Mouse (Mus musculus): ENCODE data around the gene Rcc1. TPM values are rescaled to one million over a fixed set of nuclear protein-coding genes. Genes with fewer than 3 reads are reported as not detected.

Gene Rcc1
- polyA plus RNA-seq, 1 experiment from 2014 or later, result 103 TPM

GRCm38 (mm10) chr4:132382296-132382695 is 28.9 kb upstream of the Rcc1 start:
- no peaks in the 10 kb centered on the region for H3K9me3 ChIP-seq
- H3K4me2 ChIP-seq, result no peak overlapping the region
- no peak overlapping the region for H3K9ac ChIP-seq
- ATAC-seq (ENCODE audit: low FRiP score), result no peak
- 92% methylated on average over 4 of the region's 4 CpGs for WGBS
- no peak overlapping the region for H3K4me3 ChIP-seq (replicated peaks)
- no peaks in the 10 kb centered on the region for H3K27me3 ChIP-seq
- H3K27ac ChIP-seq, result no peak overlapping the region
- H3K36me3 ChIP-seq (replicated peaks), result peaks cover 36% of the 10 kb centered on the region
- no peaks in the 10 kb centered on the region for H3K4me1 ChIP-seq

GRCm38 (mm10) chr4:132380965-132381616 is 27.7 kb upstream of the Rcc1 start:
- Histone ChIP-seq H3K27me3 (no peaks in the 10 kb centered on the region), H3K4me3 (replicated peaks) (no peak overlapping the region), H3K36me3 (replicated peaks) (peaks cover 43% of the 10 kb centered on the region), H3K4me1 (no peaks in the 10 kb centered on the region), H3K27ac (no peak overlapping the region), H3K9me3 (no peaks in the 10 kb centered on the region), H3K4me2 (no peak overlapping the region), H3K9ac (no peak overlapping the region)
- ATAC-seq (ENCODE audit: low FRiP score), result no peak
- WGBS, result 96% methylated on average over 2 of the region's 2 CpGs

- Histone ChIP-seq H3K9me3 (no peaks in the 10 kb centered on the region), H3K4me3 (replicated peaks) (no peak overlapping the region), H3K27ac (no peak overlapping the region), H3K4me1 (no peaks in the 10 kb centered on the region), H3K36me3 (replicated peaks) (peaks cover 69% of the 10 kb centered on the region), H3K27me3 (no peaks in the 10 kb centered on the region), H3K4me2 (no peak overlapping the region), H3K9ac (no peak overlapping the region)
- no peak for ATAC-seq (ENCODE audit: low FRiP score)
- 82% methylated on average over 1 of the region's 1 CpGs for WGBS
Measured at GRCm38 (mm10) chr4:132373820-132374219, 20.4 kb upstream of the Rcc1 start.

- no peak overlapping the region for H3K4me2 ChIP-seq
- no peaks in the 10 kb centered on the region for H3K4me1 ChIP-seq
- no peak overlapping the region for H3K9ac ChIP-seq
- no peaks in the 10 kb centered on the region for H3K27me3 ChIP-seq
- WGBS, result 85% methylated on average over 8 of the region's 8 CpGs
- no peak overlapping the region for H3K4me3 ChIP-seq (replicated peaks)
- H3K27ac ChIP-seq, result no peak overlapping the region
- no peak for ATAC-seq (ENCODE audit: low FRiP score)
- peaks cover 75% of the 10 kb centered on the region for H3K36me3 ChIP-seq (replicated peaks)
- no peaks in the 10 kb centered on the region for H3K9me3 ChIP-seq
Measured at GRCm38 (mm10) chr4:132369953-132370750, 16.7 kb upstream of the Rcc1 start.

- Histone ChIP-seq H3K27me3 (no peaks in the 10 kb centered on the region), H3K36me3 (replicated peaks) (peaks cover 83% of the 10 kb centered on the region), H3K9me3 (no peaks in the 10 kb centered on the region), H3K27ac (no peak overlapping the region), H3K4me2 (no peak overlapping the region), H3K9ac (no peak overlapping the region), H3K4me3 (replicated peaks) (no peak overlapping the region), H3K4me1 (no peaks in the 10 kb centered on the region)
- no peak for ATAC-seq (ENCODE audit: low FRiP score)
- 94% methylated on average over 18 of the region's 18 CpGs for WGBS
Measured at GRCm38 (mm10) chr4:132367480-132368201, 14.2 kb upstream of the Rcc1 start.

GRCm38 (mm10) chr4:132365450-132366060 is 12.2 kb upstream of the Rcc1 start:
- 84% methylated on average over 13 of the region's 13 CpGs for WGBS
- H3K9me3 ChIP-seq, result no peaks in the 10 kb centered on the region
- no peak overlapping the region for H3K4me3 ChIP-seq (replicated peaks)
- H3K4me1 ChIP-seq, result no peaks in the 10 kb centered on the region
- no peak for ATAC-seq (ENCODE audit: low FRiP score)
- no peak overlapping the region for H3K9ac ChIP-seq
- no peak overlapping the region for H3K27ac ChIP-seq
- no peak overlapping the region for H3K4me2 ChIP-seq
- peaks cover 85% of the 10 kb centered on the region for H3K36me3 ChIP-seq (replicated peaks)
- no peaks in the 10 kb centered on the region for H3K27me3 ChIP-seq

GRCm38 (mm10) chr4:132363487-132363886 is 10.1 kb upstream of the Rcc1 start:
- 96% methylated on average over 11 of the region's 11 CpGs for WGBS
- no peak overlapping the region for H3K9ac ChIP-seq
- H3K4me2 ChIP-seq, result no peak overlapping the region
- no peak overlapping the region for H3K27ac ChIP-seq
- H3K36me3 ChIP-seq (replicated peaks), result peaks cover 85% of the 10 kb centered on the region
- H3K4me1 ChIP-seq, result no peaks in the 10 kb centered on the region
- no peaks in the 10 kb centered on the region for H3K9me3 ChIP-seq
- no peaks in the 10 kb centered on the region for H3K27me3 ChIP-seq
- H3K4me3 ChIP-seq (replicated peaks), result no peak overlapping the region
- ATAC-seq (ENCODE audit: low FRiP score), result no peak

- Histone ChIP-seq H3K27me3 (no peaks in the 10 kb centered on the region), H3K4me3 (replicated peaks) (no peak overlapping the region), H3K27ac (no peak overlapping the region), H3K4me1 (no peaks in the 10 kb centered on the region), H3K4me2 (no peak overlapping the region), H3K9ac (no peak overlapping the region), H3K9me3 (no peaks in the 10 kb centered on the region), H3K36me3 (replicated peaks) (peaks cover 68% of the 10 kb centered on the region)
- ATAC-seq (ENCODE audit: low FRiP score), result no peak
- 91% methylated on average over 4 of the region's 4 CpGs for WGBS
Measured at GRCm38 (mm10) chr4:132359510-132359909, 6.1 kb upstream of the Rcc1 start.

- peaks cover 52% of the 10 kb centered on the region for H3K36me3 ChIP-seq (replicated peaks)
- peaks cover 18% of the 10 kb centered on the region for H3K4me1 ChIP-seq
- no peaks in the 10 kb centered on the region for H3K27me3 ChIP-seq
- no peak overlapping the region for H3K4me3 ChIP-seq (replicated peaks)
- H3K27ac ChIP-seq, result no peak overlapping the region
- WGBS, result 43% methylated on average over 12 of the region's 12 CpGs
- H3K4me2 ChIP-seq, result no peak overlapping the region
- no peak for ATAC-seq (ENCODE audit: low FRiP score)
- no peaks in the 10 kb centered on the region for H3K9me3 ChIP-seq
- H3K9ac ChIP-seq, result no peak overlapping the region
Measured at GRCm38 (mm10) chr4:132356170-132356569, 2.8 kb upstream of the Rcc1 start.

GRCm38 (mm10) chr4:132355403-132355802 is 2.0 kb upstream of the Rcc1 start:
- Histone ChIP-seq H3K27me3 (no peaks in the 10 kb centered on the region), H3K9ac (no peak overlapping the region), H3K4me3 (replicated peaks) (no peak overlapping the region), H3K36me3 (replicated peaks) (peaks cover 52% of the 10 kb centered on the region), H3K27ac (no peak overlapping the region), H3K9me3 (no peaks in the 10 kb centered on the region), H3K4me2 (no peak overlapping the region), H3K4me1 (peaks cover 18% of the 10 kb centered on the region)
- no peak for ATAC-seq (ENCODE audit: low FRiP score)
- WGBS, result 84% methylated on average over 3 of the region's 3 CpGs

- no peak overlapping the region for H3K4me3 ChIP-seq (replicated peaks)
- no peak overlapping the region for H3K27ac ChIP-seq
- H3K4me1 ChIP-seq, result peaks cover 18% of the 10 kb centered on the region
- ATAC-seq (ENCODE audit: low FRiP score), result no peak
- H3K9me3 ChIP-seq, result no peaks in the 10 kb centered on the region
- H3K36me3 ChIP-seq (replicated peaks), result peaks cover 54% of the 10 kb centered on the region
- 90% methylated on average over 4 of the region's 4 CpGs for WGBS
- no peak overlapping the region for H3K9ac ChIP-seq
- H3K4me2 ChIP-seq, result no peak overlapping the region
- no peaks in the 10 kb centered on the region for H3K27me3 ChIP-seq
Measured at GRCm38 (mm10) chr4:132354571-132354970, 1.2 kb upstream of the Rcc1 start.

- no peaks in the 10 kb centered on the region for H3K9me3 ChIP-seq
Measured at GRCm38 (mm10) chr4:132352739-132353138, 666 bp downstream of the Rcc1 start.

More at GRCm38 (mm10) chr4:132352739-132353138, 666 bp downstream of the Rcc1 start:
- Histone ChIP-seq H3K4me2 (peak overlapping the region; percentile 89), H3K9ac (peak overlapping the region; percentile 84), H3K27me3 (no peaks in the 10 kb centered on the region), H3K36me3 (replicated peaks) (peaks cover 38% of the 10 kb centered on the region), H3K4me1 (peaks cover 19% of the 10 kb centered on the region), H3K4me3 (replicated peaks) (peak overlapping the region; percentile 78), H3K27ac (peak overlapping the region; percentile 91)
- no peak for ATAC-seq (ENCODE audit: low FRiP score)
- under 1% methylated on average over 14 of the region's 14 CpGs for WGBS

All from forebrain, embryonic 12.5 days (tissue).